In genomic region chr5:120611416-120611815, GRCm38 (mm10) we compare ENCODE assay signal across 8 mouse cellular contexts. TPM values are rescaled to one million over a fixed set of nuclear protein-coding genes. Genes with fewer than 3 reads are reported as not detected.
DNase-seq lines count a peak whose midpoint lies in the region; ATAC-seq lines count a peak whose summit lies in the region.

No protein-coding gene starts in this region.

- H3K36me3 ChIP-seq in kidney, embryonic 15.5 days = peaks cover 28% of the 10 kb centered on the region
- peaks cover 45% of the 10 kb centered on the region for H3K36me3 ChIP-seq in embryonic facial prominence, embryonic 10.5 days (replicated peaks)
- 0 out of 2 replicates have a peak, but pooled peaks cover 11% of the 10 kb centered on the region for H3K36me3 ChIP-seq in hindbrain, embryonic 14.5 days (replicated peaks; ENCODE audit: control insufficient read depth, insufficient read depth)
- H3K36me3 ChIP-seq in midbrain, embryonic 16.5 days (ENCODE audit: control insufficient read depth, insufficient read depth, low read length) = no peaks in the 10 kb centered on the region

- H3K27me3 ChIP-seq in kidney, embryonic 15.5 days = no peaks in the 10 kb centered on the region
- H3K27me3 ChIP-seq in embryonic facial prominence, embryonic 10.5 days (replicated peaks; ENCODE audit: low read depth, poor library complexity, severe bottlenecking) = no peaks in the 10 kb centered on the region
- no peaks in the 10 kb centered on the region for H3K27me3 ChIP-seq in hindbrain, embryonic 14.5 days (ENCODE audit: control insufficient read depth, insufficient read depth, low read length)
- no peaks in the 10 kb centered on the region for H3K27me3 ChIP-seq in midbrain, embryonic 16.5 days (ENCODE audit: control insufficient read depth, insufficient read depth, low read depth, low read length)

- no peak overlapping the region for H3K27ac ChIP-seq in kidney, embryonic 15.5 days
- peak overlapping the region; percentile 44 for H3K27ac ChIP-seq in embryonic facial prominence, embryonic 10.5 days (replicated peaks)
- no peak overlapping the region for H3K27ac ChIP-seq in hindbrain, embryonic 14.5 days
- no peak overlapping the region for H3K27ac ChIP-seq in midbrain, embryonic 16.5 days (ENCODE audit: low read length)

- H3K9me3 ChIP-seq in kidney, embryonic 15.5 days (replicated peaks) = no peaks in the 10 kb centered on the region
- H3K9me3 ChIP-seq in embryonic facial prominence, embryonic 10.5 days = peaks cover 7% of the 10 kb centered on the region
- no peaks in the 10 kb centered on the region for H3K9me3 ChIP-seq in hindbrain, embryonic 14.5 days (ENCODE audit: control insufficient read depth, low read length)
- H3K9me3 ChIP-seq in midbrain, embryonic 16.5 days (replicated peaks; ENCODE audit: control insufficient read depth, low read length, poor library complexity, severe bottlenecking) = no peaks in the 10 kb centered on the region

- peak overlapping the region; percentile 63 for H3K4me3 ChIP-seq in kidney, embryonic 15.5 days (replicated peaks)
- peak overlapping the region; percentile 78 for H3K4me3 ChIP-seq in embryonic facial prominence, embryonic 10.5 days
- H3K4me3 ChIP-seq in hindbrain, embryonic 14.5 days (replicated peaks; ENCODE audit: low read length) = peak overlapping the region; percentile 50
- H3K4me3 ChIP-seq in midbrain, embryonic 16.5 days (ENCODE audit: low read depth, low read length) = peak overlapping the region; percentile 64

- H3K4me1 ChIP-seq in kidney, embryonic 15.5 days = peaks cover 28% of the 10 kb centered on the region
- H3K4me1 ChIP-seq in embryonic facial prominence, embryonic 10.5 days = peaks cover 19% of the 10 kb centered on the region
- H3K4me1 ChIP-seq in hindbrain, embryonic 14.5 days (replicated peaks; ENCODE audit: control insufficient read depth, insufficient read depth, low read length) = peaks cover 17% of the 10 kb centered on the region
- peaks cover 15% of the 10 kb centered on the region for H3K4me1 ChIP-seq in midbrain, embryonic 16.5 days (ENCODE audit: control insufficient read depth, insufficient read depth, low read length)

- H3K4me2 ChIP-seq in kidney, embryonic 15.5 days = peak overlapping the region; percentile 86
- peak overlapping the region; percentile 73 for H3K4me2 ChIP-seq in hindbrain, embryonic 14.5 days (replicated peaks)
- H3K4me2 ChIP-seq in midbrain, embryonic 16.5 days (ENCODE audit: low read length) = peak overlapping the region; percentile 56

- 50% methylated on average over 8 of the region's 8 CpGs for WGBS in kidney, embryonic 15.5 days
- 52% methylated on average over 8 of the region's 8 CpGs for WGBS in embryonic facial prominence, embryonic 10.5 days
- WGBS in hindbrain, embryonic 14.5 days = 48% methylated on average over 8 of the region's 8 CpGs
- WGBS in midbrain, embryonic 16.5 days = 47% methylated on average over 8 of the region's 8 CpGs

- peak overlapping the region; percentile 59 for H3K9ac ChIP-seq in kidney, embryonic 15.5 days
- peak overlapping the region; percentile 56 for H3K9ac ChIP-seq in hindbrain, embryonic 14.5 days
- H3K9ac ChIP-seq in midbrain, embryonic 16.5 days (ENCODE audit: low read depth, low read length) = peak overlapping the region; percentile 67

- no peak for ATAC-seq in kidney, embryonic 15.5 days (replicated peaks; ENCODE audit: low FRiP score)
- ATAC-seq in hindbrain, embryonic 14.5 days (ENCODE audit: low FRiP score) = no peak
- ATAC-seq in midbrain, embryonic 16.5 days = no peak

- no peak for DNase-seq in kidney, postnatal 36 days
- DNase-seq in embryonic facial prominence, embryonic 10.5 days (ENCODE audit: low spot score) = no peak
- DNase-seq in hindbrain, embryonic 14.5 days (ENCODE audit: low spot score) = no peak
- no peak for DNase-seq in right cerebral cortex, adult 18-20 months
- no peak for DNase-seq in left cerebral cortex, adult 9 months (ENCODE audit: low spot score in 2 of 2)
- DNase-seq in gastrocnemius, postnatal 25 days = no peak

RNA-seq across cellular contexts. Expression of gene Rita1, which starts 1.0 kb away (rescaled TPM):
- polyA plus RNA-seq in kidney, embryonic 15.5 days (2015; fragmentation: Nextera tagmentation; extraction: Ambion mirVana) = 15.3 and 16.1 TPM in 2 replicates
- 19.4 and 20.1 TPM in 2 replicates for polyA plus RNA-seq in embryonic facial prominence, embryonic 10.5 days (2016; fragmentation: Nextera tagmentation; extraction: Ambion mirVana)
- polyA plus RNA-seq in hindbrain, embryonic 14.5 days (2014; fragmentation: Nextera tagmentation; extraction: Ambion mirVana) = 20.1 and 20.6 TPM in 2 replicates
- polyA plus RNA-seq in midbrain, embryonic 16.5 days (2015; fragmentation: Nextera tagmentation; extraction: Ambion mirVana) = 27.2 and 33.1 TPM in 2 replicates
- total RNA-seq in gastrocnemius, postnatal 25 days (2021) = 1 to 10 TPM; 4.8 to 6.3 TPM

RNA-seq across cellular contexts. Expression of gene Ddx54, which starts 1.1 kb away (rescaled TPM):
- 47.2 and 52.2 TPM in 2 replicates for polyA plus RNA-seq in kidney, embryonic 15.5 days (2015; fragmentation: Nextera tagmentation; extraction: Ambion mirVana)
- polyA plus RNA-seq in embryonic facial prominence, embryonic 10.5 days (2016; fragmentation: Nextera tagmentation; extraction: Ambion mirVana) = 62.3 and 64.3 TPM in 2 replicates
- 27.8 and 29.8 TPM in 2 replicates for polyA plus RNA-seq in hindbrain, embryonic 14.5 days (2014; fragmentation: Nextera tagmentation; extraction: Ambion mirVana)
- 38.7 and 39.9 TPM in 2 replicates for polyA plus RNA-seq in midbrain, embryonic 16.5 days (2015; fragmentation: Nextera tagmentation; extraction: Ambion mirVana)
- total RNA-seq in gastrocnemius, postnatal 25 days (2021) = 10 to 100 TPM; 15.7 to 17.1 TPM

RNA-seq across cellular contexts. Expression of gene Iqcd, which starts 22.6 kb away (rescaled TPM):
- 0.82 and 0.90 TPM in 2 replicates for polyA plus RNA-seq in kidney, embryonic 15.5 days (2015; fragmentation: Nextera tagmentation; extraction: Ambion mirVana)
- 0.65 and 0.81 TPM in 2 replicates for polyA plus RNA-seq in embryonic facial prominence, embryonic 10.5 days (2016; fragmentation: Nextera tagmentation; extraction: Ambion mirVana)
- 1.5 and 1.9 TPM in 2 replicates for polyA plus RNA-seq in hindbrain, embryonic 14.5 days (2014; fragmentation: Nextera tagmentation; extraction: Ambion mirVana)
- polyA plus RNA-seq in midbrain, embryonic 16.5 days (2015; fragmentation: Nextera tagmentation; extraction: Ambion mirVana) = 2.0 and 2.1 TPM in 2 replicates
- under 1 TPM in 1 of 2 experiments, not detected in 1; 0.18 TPM for total RNA-seq in gastrocnemius, postnatal 25 days (2021)

RNA-seq across cellular contexts. Expression of gene Cfap73, which starts 22.6 kb away (rescaled TPM):
- not detected in 2 replicates for polyA plus RNA-seq in kidney, embryonic 15.5 days (2015; fragmentation: Nextera tagmentation; extraction: Ambion mirVana)
- 0.27 TPM in 1 of 2 replicates, not detected in the other for polyA plus RNA-seq in embryonic facial prominence, embryonic 10.5 days (2016; fragmentation: Nextera tagmentation; extraction: Ambion mirVana)
- polyA plus RNA-seq in hindbrain, embryonic 14.5 days (2014; fragmentation: Nextera tagmentation; extraction: Ambion mirVana) = 0.53 and 1.1 TPM in 2 replicates
- 0.47 and 1.2 TPM in 2 replicates for polyA plus RNA-seq in midbrain, embryonic 16.5 days (2015; fragmentation: Nextera tagmentation; extraction: Ambion mirVana)
- total RNA-seq in gastrocnemius, postnatal 25 days (2021) = not detected

RNA-seq across cellular contexts. Expression of gene Tpcn1, which starts 22.9 kb away (rescaled TPM):
- 32.9 and 36.0 TPM in 2 replicates for polyA plus RNA-seq in kidney, embryonic 15.5 days (2015; fragmentation: Nextera tagmentation; extraction: Ambion mirVana)
- 11.9 and 12.3 TPM in 2 replicates for polyA plus RNA-seq in embryonic facial prominence, embryonic 10.5 days (2016; fragmentation: Nextera tagmentation; extraction: Ambion mirVana)
- polyA plus RNA-seq in hindbrain, embryonic 14.5 days (2014; fragmentation: Nextera tagmentation; extraction: Ambion mirVana) = 13.4 and 15.7 TPM in 2 replicates
- polyA plus RNA-seq in midbrain, embryonic 16.5 days (2015; fragmentation: Nextera tagmentation; extraction: Ambion mirVana) = 13.1 and 13.5 TPM in 2 replicates
- total RNA-seq in gastrocnemius, postnatal 25 days (2021) = 10 to 100 TPM; 44.3 to 48.3 TPM
